Mouse (Mus musculus): Measurements from ENCODE around the gene Hist1h2ag.

Gene Hist1h2ag

DNA sequence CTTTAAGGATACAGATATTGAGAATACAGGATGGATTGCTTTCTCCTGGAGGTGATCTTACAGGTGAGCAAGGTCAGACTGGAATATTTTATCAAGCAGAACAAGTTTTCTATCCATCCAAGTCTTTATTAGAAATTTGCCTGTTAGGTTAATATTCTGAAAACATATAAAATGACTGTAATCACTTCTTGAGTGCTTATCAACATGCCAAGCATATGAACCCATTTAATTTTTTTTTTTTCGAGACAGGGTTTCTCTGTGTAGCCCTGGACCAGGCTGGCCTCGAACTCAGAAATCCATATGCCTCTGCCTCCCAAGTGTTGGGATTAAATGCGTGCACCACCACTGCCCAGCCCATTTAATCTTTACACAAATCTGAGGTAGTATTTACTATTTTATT is 5.8 kb downstream of the Hist1h2ag start:
- DNase-seq (ENCODE audit: extremely low spot score, low spot score), result no peak

DNA sequence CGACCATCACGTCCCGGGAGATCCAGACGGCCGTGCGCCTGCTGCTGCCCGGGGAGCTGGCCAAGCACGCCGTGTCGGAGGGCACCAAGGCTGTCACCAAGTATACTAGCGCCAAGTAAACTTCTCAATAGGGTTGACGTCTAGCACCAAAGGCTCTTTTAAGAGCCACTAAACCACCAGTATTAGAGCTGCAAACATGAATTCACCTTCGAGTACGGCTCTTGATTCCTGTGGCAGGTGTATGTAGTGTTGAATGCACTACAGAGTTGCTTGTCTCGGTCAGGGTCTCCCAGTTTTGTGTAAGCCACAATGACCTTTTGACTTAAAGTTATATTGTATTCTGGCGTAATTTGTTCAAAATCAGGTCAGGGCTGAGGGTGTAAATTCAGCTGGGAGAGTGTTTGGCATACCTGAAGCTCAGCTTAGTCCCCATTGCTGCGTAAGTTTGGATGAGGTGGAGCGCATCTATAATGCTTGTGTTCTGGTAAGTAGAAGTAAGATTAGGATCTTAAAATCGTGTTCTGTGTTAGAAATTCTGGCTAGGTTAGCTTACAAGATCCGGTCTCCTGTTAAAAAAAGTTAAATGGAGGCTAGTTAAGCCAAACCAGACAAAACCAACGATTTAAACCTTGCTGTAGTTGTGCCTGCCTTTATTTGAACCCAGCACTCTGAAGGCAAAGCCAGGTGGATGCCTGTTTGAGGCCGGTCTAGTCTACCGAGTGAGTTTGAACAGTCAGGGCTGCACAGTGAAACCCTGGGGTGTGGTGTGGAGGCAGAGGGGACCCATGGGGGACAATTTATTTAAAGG is 6.4 kb downstream of the Hist1h2ag start:
- peak; percentile 63 for DNase-seq (ENCODE audit: extremely low spot score, low spot score)

DNA sequence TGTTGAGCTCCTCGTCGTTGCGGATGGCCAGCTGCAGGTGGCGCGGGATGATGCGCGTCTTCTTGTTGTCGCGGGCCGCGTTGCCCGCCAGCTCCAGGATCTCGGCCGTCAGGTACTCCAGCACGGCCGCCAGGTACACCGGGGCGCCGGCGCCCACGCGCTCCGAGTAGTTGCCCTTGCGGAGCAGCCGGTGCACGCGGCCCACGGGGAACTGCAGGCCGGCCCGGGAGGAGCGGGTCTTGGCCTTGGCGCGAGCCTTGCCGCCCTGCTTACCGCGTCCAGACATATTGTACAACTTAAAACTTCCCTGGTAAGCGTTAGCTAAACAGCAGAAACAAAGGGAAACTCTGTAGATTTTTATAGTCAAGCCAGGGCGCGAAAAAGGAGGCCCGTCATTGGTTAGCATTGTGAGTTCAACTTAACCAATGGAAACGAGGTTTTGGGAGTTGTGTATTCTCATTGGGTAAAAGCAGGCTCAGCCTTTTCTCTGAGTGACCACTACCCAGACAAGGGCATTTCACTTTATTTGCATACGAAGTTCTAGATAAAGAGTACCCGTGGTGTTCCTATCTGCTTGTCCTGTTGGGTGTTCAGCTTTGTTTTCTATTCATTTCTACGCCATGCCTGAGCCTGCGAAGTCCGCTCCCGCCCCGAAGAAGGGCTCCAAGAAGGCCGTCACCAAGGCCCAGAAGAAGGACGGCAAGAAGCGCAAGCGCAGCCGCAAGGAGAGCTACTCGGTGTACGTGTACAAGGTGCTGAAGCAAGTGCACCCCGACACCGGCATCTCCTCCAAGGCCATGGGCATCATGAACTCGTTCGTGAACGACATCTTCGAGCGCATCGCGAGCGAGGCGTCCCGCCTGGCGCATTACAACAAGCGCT is 7.2 kb downstream of the Hist1h2ag start, which contains the start of the genes Hist1h2ah and Hist1h2bk:
TSS of gene Hist1h2ah (minus strand) at position 302 of the 882 bp plus-strand sequence.
TSS of gene Hist1h2bk (plus strand) at position 604 of the 882 bp plus-strand sequence.
- peak; percentile 82 for DNase-seq (ENCODE audit: extremely low spot score, low spot score)

DNA sequence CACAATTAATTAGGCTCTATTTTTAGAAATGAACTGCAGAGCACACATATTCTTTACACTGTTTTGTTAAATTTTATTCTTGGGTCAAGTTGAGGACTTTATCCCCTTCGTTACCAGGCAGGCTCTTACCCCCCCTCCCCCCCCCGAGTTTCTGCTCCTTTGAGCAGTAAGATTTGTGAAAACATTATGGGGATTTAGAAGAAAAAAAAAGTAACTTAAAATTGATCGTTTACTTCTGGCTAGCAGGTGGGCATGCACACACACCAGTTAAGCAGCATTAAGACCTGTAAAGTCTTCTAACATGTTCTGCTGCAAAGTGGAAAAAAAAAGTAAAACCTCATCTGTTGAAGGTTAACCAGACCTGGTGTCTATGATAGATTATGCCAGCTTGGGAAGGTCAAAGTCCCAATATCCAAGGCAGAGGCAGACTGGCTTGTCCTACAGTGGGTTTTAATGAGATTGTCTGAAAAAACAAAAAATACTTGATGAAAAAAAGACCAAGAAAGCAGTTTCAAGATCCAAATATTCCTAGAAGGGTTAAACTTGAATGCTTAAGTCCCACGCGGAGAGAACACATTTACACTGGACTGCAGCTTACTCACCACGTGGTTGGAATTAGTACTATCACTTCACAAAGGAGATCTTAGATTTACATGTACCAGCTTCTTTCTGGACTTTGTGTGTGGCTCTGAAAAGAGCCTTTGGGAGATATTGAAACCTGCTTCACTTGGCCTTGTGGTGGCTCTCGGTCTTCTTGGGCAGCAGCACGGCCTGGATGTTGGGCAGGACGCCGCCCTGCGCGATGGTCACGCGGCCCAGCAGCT is 8.1 kb downstream of the Hist1h2ag start:
- DNase-seq (ENCODE audit: extremely low spot score, low spot score), result no peak

DNA sequence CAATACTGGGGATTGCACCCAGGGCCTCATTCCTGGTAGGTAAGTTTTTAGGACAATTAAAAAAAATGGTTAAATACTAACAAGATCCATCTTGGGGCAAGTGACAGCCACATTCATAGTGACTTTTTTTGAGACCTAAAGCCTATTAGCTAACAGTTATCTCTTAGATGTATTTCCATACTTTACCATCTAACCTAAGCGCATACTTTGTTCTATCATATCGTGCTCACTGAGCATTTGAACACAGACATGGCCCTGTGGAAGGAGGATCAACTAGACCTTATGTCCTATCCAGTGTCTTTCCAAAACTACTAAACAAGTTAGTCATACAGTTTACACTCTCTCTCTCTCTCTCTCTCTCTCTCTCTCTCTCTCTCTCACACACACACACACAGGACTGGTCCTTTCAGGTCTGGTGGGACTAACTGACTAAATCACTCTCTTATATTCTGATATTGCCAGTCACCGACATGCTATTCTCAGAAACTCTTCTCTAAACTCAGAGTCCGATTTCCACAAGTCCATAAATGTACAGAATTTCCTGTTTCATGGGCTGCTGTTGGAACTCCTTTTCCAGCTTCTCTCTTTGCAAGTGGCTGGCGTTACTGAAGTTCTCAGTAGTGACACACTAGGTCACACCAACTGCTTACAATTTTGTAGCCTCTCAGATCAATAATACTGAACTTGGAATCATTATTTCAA is 8.9 kb downstream of the Hist1h2ag start:
- no peak for DNase-seq (ENCODE audit: extremely low spot score, low spot score)

DNA sequence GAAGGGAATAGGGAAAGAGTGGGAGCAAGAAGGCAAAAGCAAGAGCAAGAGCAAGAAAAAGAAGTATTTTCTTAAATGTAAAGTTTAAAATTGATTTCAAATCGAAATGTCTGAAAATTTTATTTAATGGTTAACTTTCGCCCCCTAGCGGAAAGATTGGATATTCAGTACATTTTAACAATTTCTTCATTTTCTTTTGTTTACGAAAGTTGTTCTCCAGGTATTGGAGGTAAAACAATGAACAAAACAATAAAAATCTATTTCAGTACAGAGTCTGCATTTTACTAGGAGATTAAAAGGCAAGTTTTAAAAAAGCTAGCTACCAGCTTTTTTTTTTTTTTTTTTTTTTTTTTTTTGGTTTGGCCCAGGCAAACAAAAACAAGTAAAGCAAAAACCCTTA is 12.3 kb downstream of the Hist1h2ag start:
- no peak for DNase-seq (ENCODE audit: extremely low spot score, low spot score)

DNA sequence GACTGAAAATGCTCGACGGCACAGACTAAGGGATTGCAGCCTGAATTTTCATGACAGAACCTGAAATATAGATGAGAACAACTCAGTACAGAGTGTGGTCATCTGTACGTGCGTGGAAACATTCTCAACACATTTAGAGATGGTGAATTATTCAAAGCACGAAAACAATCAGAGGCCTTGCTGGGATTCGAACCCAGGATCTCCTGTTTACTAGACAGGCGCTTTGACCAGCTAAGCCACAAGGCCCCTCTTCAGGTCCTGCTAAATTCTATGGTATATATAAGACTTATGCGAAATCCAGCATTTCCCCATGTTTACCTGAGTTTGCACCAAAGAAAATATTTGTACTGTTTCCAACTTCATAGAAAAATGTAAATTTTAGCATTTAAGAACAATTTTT is 12.8 kb downstream of the Hist1h2ag start:
- no peak for DNase-seq (ENCODE audit: extremely low spot score, low spot score)

DNA sequence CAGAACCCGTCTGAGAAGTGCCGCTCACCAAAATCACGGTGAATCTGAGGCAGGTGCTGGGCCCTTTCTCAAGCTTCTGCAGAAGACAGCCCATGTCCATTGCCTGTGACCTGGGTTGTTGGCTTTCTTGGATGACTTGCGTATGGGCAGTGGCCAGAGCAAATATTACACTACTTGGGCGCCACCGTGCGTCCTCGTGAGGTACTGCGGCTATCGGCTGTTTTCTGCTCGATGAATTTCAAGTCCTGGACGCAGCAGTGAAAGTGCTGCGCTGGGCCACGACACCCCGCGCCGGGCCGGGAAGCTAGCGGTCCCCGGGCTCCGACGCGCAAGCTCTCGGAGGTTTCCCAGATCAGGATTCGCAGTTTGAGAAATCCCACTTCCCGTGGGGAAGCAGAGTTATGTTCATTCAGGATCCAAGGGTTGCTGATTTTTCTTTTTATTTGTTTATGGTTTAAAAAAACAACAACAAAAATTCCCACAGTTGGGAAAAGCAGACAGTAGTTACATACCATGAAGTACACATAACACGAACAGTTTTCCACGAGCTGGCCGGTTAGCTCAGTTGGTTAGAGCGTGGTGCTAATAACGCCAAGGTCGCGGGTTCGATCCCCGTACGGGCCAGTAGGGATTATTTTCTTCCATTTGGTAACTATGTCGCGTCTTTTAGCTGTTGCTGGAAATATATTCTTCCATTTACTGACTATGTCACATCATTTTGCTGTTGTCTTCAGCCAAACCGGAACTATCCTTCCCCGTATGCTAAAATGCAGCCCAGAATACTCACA is 13.9 kb downstream of the Hist1h2ag start:
- DNase-seq (ENCODE audit: extremely low spot score, low spot score), result peak; percentile 97

DNA sequence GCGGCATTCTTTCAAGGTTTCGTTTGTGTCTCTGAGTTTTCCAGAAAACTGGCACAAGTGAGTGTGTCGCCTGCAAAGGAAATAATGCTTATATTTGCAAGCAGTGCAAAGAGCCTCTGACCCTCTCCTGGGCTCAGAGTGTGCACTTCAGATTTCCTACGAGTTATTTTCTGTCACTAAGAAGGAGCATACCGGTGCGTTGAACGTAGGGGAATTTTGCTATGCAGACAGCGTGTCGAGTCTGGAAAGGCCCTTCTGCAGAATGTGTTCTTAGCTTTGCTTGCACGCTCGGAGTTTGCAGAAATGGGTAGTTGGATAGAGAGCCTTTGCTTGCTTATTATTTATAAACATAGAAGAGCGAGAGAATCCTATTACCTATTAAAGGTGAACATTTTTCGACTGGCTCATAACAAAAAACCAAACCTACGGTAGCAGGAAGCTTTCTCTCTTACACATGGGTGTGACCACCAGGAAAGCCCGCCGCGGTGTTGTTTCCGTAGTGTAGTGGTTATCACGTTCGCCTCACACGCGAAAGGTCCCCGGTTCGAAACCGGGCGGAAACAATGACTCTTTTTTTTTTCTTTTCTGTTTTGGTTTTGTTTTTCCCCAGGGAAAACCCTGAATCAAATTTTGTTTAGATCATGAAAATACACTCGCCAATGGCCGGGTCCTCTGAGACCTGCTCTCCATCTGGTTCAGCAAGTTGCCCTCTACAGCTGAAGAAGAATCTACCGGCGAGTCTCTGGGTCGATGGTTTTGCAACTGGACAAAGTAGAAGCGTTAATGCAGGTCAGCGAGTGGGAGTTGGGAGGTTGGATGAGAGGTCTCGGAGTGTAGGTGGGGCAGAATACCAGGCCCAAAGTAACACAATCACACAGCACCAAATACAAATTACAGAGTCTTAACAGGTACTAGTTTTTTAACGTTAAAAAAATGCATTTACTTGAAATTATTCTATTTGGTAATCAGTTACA is 16.4 kb downstream of the Hist1h2ag start:
- DNase-seq (ENCODE audit: extremely low spot score, low spot score), result peak; percentile 94

DNA sequence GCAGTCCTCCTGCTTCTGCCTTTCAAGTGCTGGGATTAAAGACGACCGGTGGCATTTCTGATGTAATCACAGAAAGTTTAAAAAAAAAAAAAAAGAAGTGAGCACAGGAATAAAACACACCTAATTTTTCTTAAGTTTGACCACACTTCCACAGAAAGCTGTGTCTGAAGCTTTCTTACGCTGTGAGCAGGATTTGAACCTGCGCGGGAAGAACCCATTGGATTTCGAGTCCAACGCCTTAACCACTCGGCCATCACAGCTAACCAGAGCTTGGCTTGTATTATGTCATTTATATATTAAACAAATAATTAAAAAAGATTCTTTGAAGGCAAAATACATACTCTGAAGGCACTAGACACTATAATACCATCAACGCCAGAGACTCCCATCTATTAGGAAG is 20.5 kb downstream of the Hist1h2ag start:
- peak; percentile 82 for DNase-seq (ENCODE audit: extremely low spot score, low spot score)

DNA sequence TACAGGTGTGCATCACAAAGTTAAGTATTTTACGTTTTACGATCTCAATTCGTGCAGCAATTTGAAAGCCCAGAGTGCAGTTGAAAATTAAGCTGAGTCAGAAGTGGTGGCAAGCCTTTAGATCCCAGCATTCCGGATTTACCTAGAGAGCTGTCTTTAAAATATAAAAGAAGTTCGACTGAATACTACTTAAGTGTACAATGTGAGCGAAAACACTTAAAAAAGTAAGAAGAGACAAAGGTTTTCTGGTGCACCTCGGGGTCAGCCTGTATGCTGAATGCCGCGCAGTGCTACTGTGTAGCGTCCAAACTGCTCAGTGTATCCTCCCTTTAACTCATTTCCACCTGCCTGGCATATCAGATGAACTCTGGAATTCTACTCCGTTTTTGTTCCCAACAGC is 21.2 kb downstream of the Hist1h2ag start:
- no peak for DNase-seq (ENCODE audit: extremely low spot score, low spot score)

DNA sequence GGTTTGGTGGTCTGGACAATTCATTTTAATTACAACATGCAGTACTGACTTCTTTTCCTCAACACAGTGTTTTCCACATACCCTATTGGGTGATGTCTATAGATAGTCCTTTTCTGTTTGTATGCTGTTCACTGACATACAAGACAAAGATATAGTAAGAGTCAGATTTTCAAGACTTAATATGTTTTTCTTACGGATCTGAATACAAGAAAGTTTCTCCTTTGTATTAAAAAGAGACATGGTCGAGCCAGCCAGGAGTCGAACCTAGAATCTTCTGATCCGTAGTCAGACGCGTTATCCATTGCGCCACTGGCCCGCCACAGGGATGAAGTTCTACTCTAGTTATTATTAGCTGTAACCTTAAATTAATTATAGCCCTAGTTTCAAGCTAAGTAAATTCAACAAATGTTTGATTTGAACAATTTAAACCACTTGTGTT is 21.8 kb downstream of the Hist1h2ag start:
- DNase-seq (ENCODE audit: extremely low spot score, low spot score), result peak; percentile 60

DNA sequence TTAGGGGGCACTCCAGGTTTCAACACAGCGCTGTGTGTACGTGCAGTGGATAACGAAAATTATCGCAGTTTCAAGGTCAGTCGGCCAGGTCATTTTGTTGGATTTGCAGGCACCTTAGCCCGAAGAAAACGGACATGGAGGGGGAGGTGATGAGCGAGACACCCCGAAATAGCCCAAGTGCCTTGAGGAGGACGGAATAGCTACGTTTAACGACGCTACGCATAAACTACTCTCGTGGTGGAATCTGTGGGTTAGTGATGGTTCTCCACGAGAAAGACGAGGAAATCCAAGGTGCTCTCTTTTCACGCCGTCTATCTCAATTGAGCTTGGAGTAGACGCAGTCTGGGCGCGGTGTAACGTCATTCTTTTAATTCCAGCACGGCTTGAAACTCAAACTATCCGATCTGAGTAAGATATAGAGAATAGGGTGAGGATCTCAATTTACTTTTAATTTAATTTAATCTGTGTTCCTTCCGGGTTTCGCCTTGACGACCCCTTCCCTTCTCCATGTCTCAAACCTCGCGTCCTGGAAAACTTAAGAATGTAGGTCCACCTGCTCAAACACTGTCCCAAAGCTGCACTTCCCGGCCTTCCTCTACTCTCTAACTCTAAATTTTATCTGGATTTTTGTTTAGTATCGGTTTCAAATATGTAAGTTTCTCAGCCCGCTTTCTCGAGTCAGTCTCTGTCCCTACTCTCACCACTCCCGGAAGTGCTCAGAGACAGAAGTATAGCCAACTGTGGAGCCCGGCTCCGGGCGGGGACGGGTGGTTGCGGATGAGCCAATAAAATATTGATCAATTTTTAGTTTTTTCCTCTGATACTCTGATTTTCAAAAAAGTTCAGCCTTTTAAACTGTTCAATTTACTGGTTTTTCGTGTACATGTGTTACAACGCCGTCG is 22.6 kb downstream of the Hist1h2ag start:
- DNase-seq (ENCODE audit: extremely low spot score, low spot score), result peak; percentile 51

DNA sequence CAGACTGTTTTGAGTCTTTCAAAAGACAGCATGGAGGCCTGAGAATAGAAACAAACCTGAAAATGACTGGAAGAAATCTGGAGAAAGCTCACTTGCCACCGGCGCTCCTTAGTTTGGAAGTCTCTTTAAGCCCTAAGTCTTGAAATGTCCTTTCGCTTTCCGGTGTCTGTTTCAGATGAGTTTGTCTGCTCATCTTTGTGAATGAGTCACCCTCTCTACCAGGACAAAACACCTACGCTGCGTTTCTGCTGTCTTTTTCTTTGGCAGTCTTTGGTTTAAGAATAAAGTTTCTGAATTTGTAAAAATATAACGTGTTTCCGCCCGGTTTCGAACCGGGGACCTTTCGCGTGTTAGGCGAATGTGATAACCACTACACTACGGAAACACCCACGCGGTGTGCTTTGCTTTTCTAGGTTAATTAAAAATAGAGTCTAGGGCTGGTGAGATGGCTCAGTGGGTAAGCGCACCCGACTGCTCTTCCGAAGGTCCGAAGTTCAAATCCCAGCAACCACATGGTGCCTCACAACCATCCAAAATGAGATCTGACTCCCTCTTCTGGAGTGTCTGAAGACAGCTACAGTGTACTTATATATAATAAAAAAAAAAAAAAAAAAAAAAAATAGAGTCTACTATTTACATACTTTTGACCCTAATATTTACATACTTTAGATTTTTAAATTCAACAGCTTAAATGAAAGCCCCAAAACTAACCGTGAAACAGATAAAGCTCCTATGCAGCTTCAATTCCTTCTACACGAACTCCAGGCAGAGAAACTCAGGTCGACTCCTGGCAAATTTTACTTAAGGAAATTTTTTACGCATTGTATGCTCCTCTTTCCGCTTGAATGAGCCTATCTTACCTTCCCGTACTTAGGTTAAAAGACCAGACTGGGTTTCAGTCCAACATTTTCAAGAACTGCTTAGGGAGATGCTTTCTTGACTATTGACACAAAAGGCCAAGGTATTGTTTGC is 27.0 kb downstream of the Hist1h2ag start:
- peak; percentile 90 for DNase-seq (ENCODE audit: extremely low spot score, low spot score)

DNA sequence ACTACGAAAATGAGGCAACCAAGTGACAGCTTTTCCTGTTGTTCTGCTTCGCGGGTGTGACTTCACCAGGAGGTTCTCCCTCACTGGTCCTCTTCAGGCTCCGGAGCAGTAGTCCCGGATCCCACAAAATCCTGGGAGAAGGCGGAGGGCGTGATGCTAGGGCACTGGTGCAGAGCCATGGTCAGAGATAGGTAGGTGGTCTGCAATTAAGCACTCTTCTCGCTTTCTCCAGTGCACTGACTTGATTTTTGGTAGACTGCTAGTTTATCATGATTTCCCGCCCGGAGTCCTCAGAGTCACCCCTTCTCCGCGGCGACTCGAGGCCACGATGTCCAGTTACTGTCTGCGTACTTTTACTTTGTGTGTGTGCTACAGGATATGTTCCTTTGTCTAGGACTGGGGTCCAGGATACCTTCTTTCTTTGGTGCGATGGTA is 28.3 kb downstream of the Hist1h2ag start:
- peak; percentile 51 for DNase-seq (ENCODE audit: extremely low spot score, low spot score)

DNA sequence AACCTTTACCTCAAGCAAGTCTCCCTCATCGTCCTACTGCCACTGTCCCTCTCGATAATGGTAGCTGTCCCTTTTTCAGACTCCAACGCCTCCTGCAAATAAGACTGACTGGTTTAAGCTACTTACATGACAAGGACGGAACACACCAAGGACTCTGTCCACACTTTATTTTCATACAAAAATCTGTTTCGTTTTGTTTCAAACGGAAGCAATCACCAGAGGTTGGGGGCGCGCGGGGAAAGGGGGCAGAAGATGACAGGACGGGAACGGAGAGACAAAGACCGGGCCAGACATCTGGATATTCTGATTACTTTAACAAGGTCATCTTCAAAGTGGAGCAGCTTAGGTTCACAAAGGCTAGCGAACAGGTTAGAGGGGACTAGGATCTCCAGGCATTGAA is 29.0 kb downstream of the Hist1h2ag start:
- DNase-seq (ENCODE audit: extremely low spot score, low spot score), result peak; percentile 53

Data from neural tube, embryonic 10.5 days (tissue).